Mouse (Mus musculus): ENCODE measurements around the gene Mt2. TPM values are rescaled to one million over a fixed set of nuclear protein-coding genes. Genes with fewer than 3 reads are reported as not detected.

Gene Mt2
- polyA plus RNA-seq, 1 experiment from 2014 or later: 13.9 TPM

GRCm38 (mm10) chr8:94210225-94210624, 37.8 kb downstream of the Mt2 start:
- Histone ChIP-seq H3K36me3 (replicated peaks) (no peaks in the 10 kb centered on the region), H3K4me3 (no peak overlapping the region), H3K4me2 (no peak overlapping the region), H3K9me3 (no peaks in the 10 kb centered on the region), H3K9ac (no peak overlapping the region), H3K27me3 (replicated peaks) (no peaks in the 10 kb centered on the region; the same call in 1 of the 2 replicates), H3K4me1 (peaks cover 9% of the 10 kb centered on the region), H3K27ac (no peak overlapping the region)
- 55% methylated on average over 3 of the region's 3 CpGs for WGBS
- no peak for ATAC-seq (replicated peaks)

GRCm38 (mm10) chr8:94213819-94214218, 41.4 kb downstream of the Mt2 start:
- no peaks in the 10 kb centered on the region; the same call in 1 of the 2 replicates for H3K27me3 ChIP-seq (replicated peaks)
- H3K9me3 ChIP-seq: no peaks in the 10 kb centered on the region
- H3K27ac ChIP-seq: 0 out of 2 replicates have a peak overlapping the region, but pooled peaks have one; percentile 80
- 52% methylated on average over 6 of the region's 6 CpGs for WGBS
- peak overlapping the region; percentile 97 for H3K4me3 ChIP-seq
- H3K9ac ChIP-seq: 0 out of 2 replicates have a peak overlapping the region, but pooled peaks have one; percentile 21
- no peak for ATAC-seq (replicated peaks)
- H3K4me2 ChIP-seq: peak overlapping the region; percentile 90
- no peaks in the 10 kb centered on the region for H3K36me3 ChIP-seq (replicated peaks)
- peaks cover 23% of the 10 kb centered on the region for H3K4me1 ChIP-seq

GRCm38 (mm10) chr8:94214252-94215173, 42.0 kb downstream of the Mt2 start, which contains the start of gene Nup93:
Nup93 (plus strand) TSS chr8:94214564.
- H3K36me3 ChIP-seq (replicated peaks): no peaks in the 10 kb centered on the region
- H3K4me1 ChIP-seq: peaks cover 23% of the 10 kb centered on the region
- H3K27me3 ChIP-seq (replicated peaks): no peaks in the 10 kb centered on the region; the same call in 1 of the 2 replicates
- WGBS: under 1% methylated on average over 68 of the region's 68 CpGs
- peak; percentile 96 for ATAC-seq (replicated peaks)
- peak within 1 kb of the TSS; percentile 80 for H3K27ac ChIP-seq
- no peaks in the 10 kb centered on the region for H3K9me3 ChIP-seq
- peak within 1 kb of the TSS; percentile 88 for H3K9ac ChIP-seq
- peak within 1 kb of the TSS; percentile 97 for H3K4me3 ChIP-seq
- peak within 1 kb of the TSS; percentile 90 for H3K4me2 ChIP-seq

Other genes with a start within 250 kb of the Mt2 start
- gene Amfr, start 159.8 kb upstream of the Mt2 start, polyA plus RNA-seq (2015; fragmentation: Nextera tagmentation; extraction: Ambion mirVana): 74.9 and 79.0 TPM in 2 replicates
- 85.8 and 86.7 TPM in 2 replicates for gene Nudt21, start 135.6 kb upstream of the Mt2 start, polyA plus RNA-seq (2015; fragmentation: Nextera tagmentation; extraction: Ambion mirVana)
- 14.7 and 21.6 TPM in 2 replicates for gene Ogfod1, start 135.5 kb upstream of the Mt2 start, polyA plus RNA-seq (2015; fragmentation: Nextera tagmentation; extraction: Ambion mirVana)
- gene Bbs2, start 73.7 kb upstream of the Mt2 start, polyA plus RNA-seq (2015; fragmentation: Nextera tagmentation; extraction: Ambion mirVana): 25.0 and 26.9 TPM in 2 replicates
- not detected in 2 replicates for gene Mt4, start 35.5 kb upstream of the Mt2 start, polyA plus RNA-seq (2015; fragmentation: Nextera tagmentation; extraction: Ambion mirVana)
- 158 and 189 TPM in 2 replicates for gene Mt3, start 20.1 kb upstream of the Mt2 start, polyA plus RNA-seq (2015; fragmentation: Nextera tagmentation; extraction: Ambion mirVana)
- 61.7 and 74.3 TPM in 2 replicates for gene Mt1, start 6.4 kb downstream of the Mt2 start, polyA plus RNA-seq (2015; fragmentation: Nextera tagmentation; extraction: Ambion mirVana)
- 61.1 and 63.4 TPM in 2 replicates for gene Nup93, start 41.9 kb downstream of the Mt2 start, polyA plus RNA-seq (2015; fragmentation: Nextera tagmentation; extraction: Ambion mirVana)
- 0.05 and 0.06 TPM in 2 replicates for gene Slc12a3, start 156.5 kb downstream of the Mt2 start, polyA plus RNA-seq (2015; fragmentation: Nextera tagmentation; extraction: Ambion mirVana)
- gene Herpud1, start 213.8 kb downstream of the Mt2 start, polyA plus RNA-seq (2015; fragmentation: Nextera tagmentation; extraction: Ambion mirVana): 69.3 and 76.4 TPM in 2 replicates

Data from midbrain, embryonic 15.5 days (tissue).